Mouse (Mus musculus): Measurements from ENCODE around the gene Pou3f3.

DNA sequence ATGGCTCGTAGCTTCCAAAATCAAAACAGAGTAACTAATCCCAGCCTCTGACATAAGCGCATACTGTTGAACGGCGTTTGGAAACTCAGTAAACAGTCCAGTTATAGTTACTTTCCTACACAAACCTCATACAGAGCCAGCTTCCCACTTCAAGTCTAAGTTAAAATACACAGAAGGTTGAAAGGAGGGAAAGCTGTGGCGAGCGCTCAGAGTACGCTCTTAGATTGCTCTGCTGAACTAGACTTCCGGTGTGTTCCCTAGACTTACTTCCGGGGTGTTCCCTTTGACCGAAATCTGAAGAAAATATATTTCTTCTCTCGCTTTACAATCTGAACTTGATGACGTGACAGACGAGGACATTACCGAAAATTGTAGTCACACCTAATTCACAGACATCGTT is 44.1 kb upstream of the Pou3f3 start:
- TF ChIP-seq CTCF (IDR thresholded peaks at IDR 0.05; ENCODE audit: extremely low read depth, insufficient read depth, insufficient read length, insufficient replicate concordance), result no peak
- TF ChIP-seq POLR2A (IDR thresholded peaks at IDR 0.05; ENCODE audit: low read depth, low read length), result no peak

Measured in spleen, adult 2 months (tissue).